Mouse (Mus musculus): ENCODE measurements at regions not wholly inside any gene's neighbourhood (a gene's known extent, or its start where the extent isn't known, plus 50 kb on each side); places are given as distances from the start of the nearest gene placed in this dataset.

- WGBS = 72% methylated on average over 9 of the region's 9 CpGs
- no peak for DNase-seq (ENCODE audit: low read depth, low spot score)
These were observed 130.4 kb upstream of the Cxadr start for GRCm38 (mm10) chr16:78170627-78171605.

GRCm38 (mm10) chr16:78156876-78157232 lies 144.4 kb upstream of the Cxadr start:
- DNase-seq (ENCODE audit: low read depth, low spot score) = no peak
- 78% methylated on average over 3 of the region's 3 CpGs for WGBS

GRCm38 (mm10) chr16:78156138-78156875 lies 145.0 kb upstream of the Cxadr start:
- WGBS = 45% methylated on average over 7 of the region's 7 CpGs
- DNase-seq (ENCODE audit: low read depth, low spot score) = no peak

GRCm38 (mm10) chr16:78153899-78154605 lies 147.2 kb upstream of the Cxadr start:
- DNase-seq (ENCODE audit: low read depth, low spot score) = no peak
- WGBS = 20% methylated on average over 2 of the region's 2 CpGs

- WGBS = 17% methylated on average over 1 of the region's 1 CpGs
- DNase-seq (ENCODE audit: low read depth, low spot score) = no peak
These were observed 157.1 kb upstream of the Cxadr start for GRCm38 (mm10) chr16:78144146-78144545.

- 61% methylated on average over 5 of the region's 5 CpGs for WGBS
- DNase-seq (ENCODE audit: low read depth, low spot score) = no peak
These were observed 165.8 kb upstream of the Cxadr start for GRCm38 (mm10) chr16:78135501-78135900.

- no peak for DNase-seq (ENCODE audit: low read depth, low spot score)
These were observed 166.8 kb upstream of the Cxadr start for GRCm38 (mm10) chr16:78134531-78134930.

GRCm38 (mm10) chr16:78121668-78122067 lies 179.6 kb upstream of the Cxadr start:
- no peak for DNase-seq (ENCODE audit: low read depth, low spot score)
- WGBS = 36% methylated on average over 1 of the region's 1 CpGs

More at GRCm38 (mm10) chr16:78134531-78134930, 166.8 kb upstream of the Cxadr start:
- 84% methylated on average over 7 of the region's 7 CpGs for WGBS

GRCm38 (mm10) chr16:78120346-78120899 lies 180.9 kb upstream of the Cxadr start:
- 62% methylated on average over 2 of the region's 2 CpGs for WGBS
- DNase-seq (ENCODE audit: low read depth, low spot score) = no peak

GRCm38 (mm10) chr16:78104246-78104645 lies 197.0 kb upstream of the Cxadr start:
- no peak for DNase-seq (ENCODE audit: low read depth, low spot score)

GRCm38 (mm10) chr16:78101415-78102326 lies 199.6 kb upstream of the Cxadr start:
- WGBS = 36% methylated on average over 14 of the region's 14 CpGs
- DNase-seq (ENCODE audit: low read depth, low spot score) = no peak

- WGBS = 84% methylated on average over 2 of the region's 2 CpGs
- DNase-seq (ENCODE audit: low read depth, low spot score) = no peak
These were observed 201.4 kb upstream of the Cxadr start for GRCm38 (mm10) chr16:78099842-78100241.

GRCm38 (mm10) chr16:78099114-78099513 lies 202.2 kb upstream of the Cxadr start:
- no peak for DNase-seq (ENCODE audit: low read depth, low spot score)
- 71% methylated on average over 6 of the region's 6 CpGs for WGBS

- no peak for DNase-seq (ENCODE audit: low read depth, low spot score)
- WGBS = 78% methylated on average over 6 of the region's 6 CpGs
These were observed 202.7 kb upstream of the Cxadr start for GRCm38 (mm10) chr16:78098555-78098954.

GRCm38 (mm10) chr16:78096571-78096970 lies 204.7 kb upstream of the Cxadr start:
- WGBS = 45% methylated on average over 1 of the region's 1 CpGs
- no peak for DNase-seq (ENCODE audit: low read depth, low spot score)

GRCm38 (mm10) chr16:78090155-78090554 lies 211.1 kb upstream of the Cxadr start:
- WGBS = 71% methylated on average over 3 of the region's 3 CpGs

GRCm38 (mm10) chr16:78067532-78068118 lies 233.7 kb upstream of the Cxadr start:
- WGBS = 73% methylated on average over 10 of the region's 10 CpGs
- DNase-seq (ENCODE audit: low read depth, low spot score) = no peak

More at GRCm38 (mm10) chr16:78090155-78090554, 211.1 kb upstream of the Cxadr start:
- no peak for DNase-seq (ENCODE audit: low read depth, low spot score)

GRCm38 (mm10) chr16:78060516-78060915 lies 240.8 kb upstream of the Cxadr start:
- no peak for DNase-seq (ENCODE audit: low read depth, low spot score)
- WGBS = 80% methylated on average over 6 of the region's 6 CpGs
